Mouse (Mus musculus) cerebellum, adult 18-20 months (tissue): ENCODE data around the gene Rnf182.
A peak's percentile ranks its signal among the peaks of the same experiment; 100 is the strongest.

Experiments used
- DNase-seq, 2 experiments: peaks; one replicate each; pipeline ENCODE4 v3.0.0; 2021

Gene Rnf182

GRCm38 (mm10) chr13:43615577-43616254, at the start of gene Rnf182:
Gene Rnf182, plus strand, starts transcription at chr13:43615710.
- peak; percentile 91 for DNase-seq

GRCm38 (mm10) chr13:43566184-43566583, 49.3 kb upstream of the Rnf182 start:
- DNase-seq = no peak

GRCm38 (mm10) chr13:43567141-43567891, 48.2 kb upstream of the Rnf182 start:
- DNase-seq = peak in 1 of 2 experiments; percentile 31

- DNase-seq = no peak
Measured at GRCm38 (mm10) chr13:43573979-43574378, 41.5 kb upstream of the Rnf182 start.

GRCm38 (mm10) chr13:43575431-43575830, 40.1 kb upstream of the Rnf182 start:
- peak; percentile 83 to 84 for DNase-seq

- DNase-seq = no peak
Measured at GRCm38 (mm10) chr13:43577254-43577653, 38.3 kb upstream of the Rnf182 start.

GRCm38 (mm10) chr13:43577766-43578165, 37.7 kb upstream of the Rnf182 start:
- no peak for DNase-seq

GRCm38 (mm10) chr13:43579740-43580139, 35.8 kb upstream of the Rnf182 start:
- peak; percentile 71 to 76 for DNase-seq

GRCm38 (mm10) chr13:43580661-43581060, 34.8 kb upstream of the Rnf182 start:
- DNase-seq = no peak

- no peak for DNase-seq
Measured at GRCm38 (mm10) chr13:43582961-43583360, 32.5 kb upstream of the Rnf182 start.

- no peak for DNase-seq
Measured at GRCm38 (mm10) chr13:43583504-43583903, 32.0 kb upstream of the Rnf182 start.

- DNase-seq = no peak
Measured at GRCm38 (mm10) chr13:43585335-43585734, 30.2 kb upstream of the Rnf182 start.

- no peak for DNase-seq
Measured at GRCm38 (mm10) chr13:43586966-43587365, 28.5 kb upstream of the Rnf182 start.

GRCm38 (mm10) chr13:43587844-43588840, 27.4 kb upstream of the Rnf182 start:
- peak; percentile 52 to 61 for DNase-seq

- DNase-seq = peak; percentile 43 to 46
Measured at GRCm38 (mm10) chr13:43591828-43592680, 23.5 kb upstream of the Rnf182 start.

GRCm38 (mm10) chr13:43592681-43593068, 22.8 kb upstream of the Rnf182 start:
- no peak for DNase-seq

GRCm38 (mm10) chr13:43595896-43596295, 19.6 kb upstream of the Rnf182 start:
- peak; percentile 77 to 81 for DNase-seq

GRCm38 (mm10) chr13:43600967-43601366, 14.5 kb upstream of the Rnf182 start:
- DNase-seq = no peak

- no peak for DNase-seq
Measured at GRCm38 (mm10) chr13:43602440-43602839, 13.1 kb upstream of the Rnf182 start.

GRCm38 (mm10) chr13:43603042-43603441, 12.5 kb upstream of the Rnf182 start:
- peak; percentile 32 to 46 for DNase-seq

- no peak for DNase-seq
Measured at GRCm38 (mm10) chr13:43608854-43609253, 6.7 kb upstream of the Rnf182 start.

- DNase-seq = no peak
Measured at GRCm38 (mm10) chr13:43612040-43612439, 3.5 kb upstream of the Rnf182 start.
